Mouse (Mus musculus) spleen, postnatal 10 days (tissue): ENCODE measurements around the gene Dtl.
A peak's percentile ranks its signal among the peaks of the same experiment; 100 is the strongest.
"Not testable (repeated sequence)": the region's sequence is repeated elsewhere in the genome, so short reads cannot be mapped to it uniquely, and the experiment has no call there.

Experiments used
- DNase-seq, 2 experiments: peaks; one replicate each; pipeline ENCODE4 v3.0.0; 2021 to 2022; ENCODE audit warnings: low spot score in 2 of 2

Gene Dtl

GRCm38 (mm10) chr1:191519329-191520066 is 55.8 kb downstream of the Dtl start:
- no peak for DNase-seq

- DNase-seq: no peak
Observed at GRCm38 (mm10) chr1:191518911-191519310, 56.4 kb downstream of the Dtl start.

GRCm38 (mm10) chr1:191517969-191518368 is 57.4 kb downstream of the Dtl start:
- no peak for DNase-seq

- DNase-seq: no peak
Observed at GRCm38 (mm10) chr1:191517056-191517455, 58.3 kb downstream of the Dtl start.

GRCm38 (mm10) chr1:191516351-191516750 is 59.0 kb downstream of the Dtl start:
- not testable (repeated sequence) for DNase-seq

- no peak for DNase-seq
Observed at GRCm38 (mm10) chr1:191513195-191513594, 62.1 kb downstream of the Dtl start.

GRCm38 (mm10) chr1:191512383-191512782 is 63.0 kb downstream of the Dtl start:
- DNase-seq: no peak

GRCm38 (mm10) chr1:191511503-191511902 is 63.8 kb downstream of the Dtl start:
- peak in 1 of 2 experiments; percentile 39 for DNase-seq

GRCm38 (mm10) chr1:191509865-191510264 is 65.5 kb downstream of the Dtl start:
- no peak for DNase-seq

- DNase-seq: no peak
Observed at GRCm38 (mm10) chr1:191509131-191509530, 66.2 kb downstream of the Dtl start.

GRCm38 (mm10) chr1:191506791-191507190 is 68.6 kb downstream of the Dtl start:
- no peak for DNase-seq

GRCm38 (mm10) chr1:191499666-191500065 is 75.7 kb downstream of the Dtl start:
- DNase-seq: no peak

- no peak for DNase-seq
Observed at GRCm38 (mm10) chr1:191498271-191498955, 76.9 kb downstream of the Dtl start.

GRCm38 (mm10) chr1:191496676-191497075 is 78.7 kb downstream of the Dtl start:
- no peak for DNase-seq

- no peak for DNase-seq
Observed at GRCm38 (mm10) chr1:191495051-191495467, 80.3 kb downstream of the Dtl start.

GRCm38 (mm10) chr1:191494303-191494655 is 81.1 kb downstream of the Dtl start:
- no peak for DNase-seq

- no peak for DNase-seq
Observed at GRCm38 (mm10) chr1:191493476-191494302, 81.7 kb downstream of the Dtl start.

- no peak for DNase-seq
Observed at GRCm38 (mm10) chr1:191490446-191490845, 84.9 kb downstream of the Dtl start.
